Mouse (Mus musculus): Measurements from ENCODE around the gene Nup155. TPM values are rescaled to one million over a fixed set of nuclear protein-coding genes. Genes with fewer than 3 reads are reported as not detected.
A peak's percentile ranks its signal among the peaks of the same experiment; 100 is the strongest.
"Not testable (repeated sequence)": the region's sequence is repeated elsewhere in the genome, so short reads cannot be mapped to it uniquely, and the experiment has no call there.

Nup155 gene
- 10 to 100 TPM; 17.4 to 18.9 TPM for total RNA-seq (2021)

DNA sequence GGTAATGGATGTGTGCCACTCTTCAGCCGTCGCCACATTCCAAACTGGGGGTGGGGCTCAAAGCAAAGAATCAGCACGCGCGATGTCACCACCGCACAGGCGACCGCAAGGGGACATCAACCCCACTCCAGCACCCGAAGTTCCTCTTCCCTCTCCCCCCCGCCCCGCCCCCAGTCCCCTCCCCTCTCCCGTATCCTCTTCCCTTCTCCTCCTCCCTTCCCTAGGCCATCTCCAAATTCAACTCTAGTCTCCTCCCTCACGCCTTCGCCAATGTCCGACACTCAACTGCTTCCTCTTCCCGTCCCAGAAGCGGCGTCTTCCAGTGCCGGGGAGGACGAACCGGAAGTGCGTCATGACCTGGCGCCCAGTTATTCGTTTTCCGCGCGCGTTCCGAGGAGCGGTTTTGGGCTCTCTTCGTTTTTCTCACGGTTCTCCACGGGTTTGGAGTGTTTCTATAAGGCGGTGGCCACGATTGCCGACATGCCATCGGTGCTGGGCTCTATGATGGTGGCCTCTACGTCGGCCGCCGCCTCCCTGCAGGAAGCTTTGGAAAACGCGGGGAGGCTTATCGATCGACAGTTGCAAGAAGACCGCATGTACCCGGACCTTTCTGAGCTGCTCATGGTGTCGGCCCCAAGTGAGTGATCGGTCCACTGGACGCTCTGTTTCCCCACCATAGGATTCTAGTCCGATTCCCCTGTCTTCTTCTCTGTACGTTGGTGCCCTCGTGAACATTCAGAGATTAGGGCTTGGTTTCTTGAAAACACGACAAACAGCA lies at the start of gene Nup155:
TSS of gene Nup155 (plus strand) at position 308 of the 778 bp plus-strand sequence.
- DNase-seq, result peak; percentile 93 to 94

DNA sequence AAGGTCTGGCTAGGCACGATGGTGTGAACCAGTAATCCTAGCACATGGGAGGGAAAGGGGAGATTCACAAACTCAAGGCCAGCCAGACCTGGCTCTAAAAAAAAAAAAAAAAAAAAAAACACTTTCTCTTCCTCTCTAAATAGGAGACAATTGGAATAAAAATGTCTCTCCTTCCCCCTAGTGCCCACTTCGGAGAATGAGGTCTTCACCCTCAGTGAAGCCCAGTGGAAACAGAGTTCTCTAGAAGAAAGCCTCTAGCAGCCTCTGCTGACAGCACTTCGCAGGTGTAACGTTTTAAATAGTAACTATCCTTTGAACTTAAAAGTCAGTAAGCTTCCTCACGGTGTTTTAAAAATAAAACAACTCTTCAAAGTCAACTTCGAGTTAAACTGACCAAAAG lies 43.9 kb upstream of the Nup155 start:
- no peak for DNase-seq

DNA sequence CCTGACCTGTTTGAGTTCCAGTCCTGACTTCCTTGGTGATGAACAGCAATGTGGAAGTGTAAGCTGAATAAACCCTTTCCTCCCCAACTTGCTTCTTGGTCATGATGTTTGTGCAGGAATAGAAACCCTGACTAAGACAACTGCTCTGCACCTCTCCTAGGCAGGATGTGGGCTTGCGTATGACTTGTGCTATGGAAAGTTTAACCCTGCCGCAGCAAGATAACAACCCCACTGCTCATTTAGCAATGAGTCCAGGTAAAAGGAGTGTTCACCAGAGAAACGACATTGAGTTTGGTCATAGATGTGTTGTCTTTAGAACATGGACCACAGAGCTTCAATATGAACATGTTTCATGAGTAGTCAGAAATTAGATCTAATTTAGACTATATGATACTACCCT lies 35.9 kb upstream of the Nup155 start:
- DNase-seq, result not testable (repeated sequence)

DNA sequence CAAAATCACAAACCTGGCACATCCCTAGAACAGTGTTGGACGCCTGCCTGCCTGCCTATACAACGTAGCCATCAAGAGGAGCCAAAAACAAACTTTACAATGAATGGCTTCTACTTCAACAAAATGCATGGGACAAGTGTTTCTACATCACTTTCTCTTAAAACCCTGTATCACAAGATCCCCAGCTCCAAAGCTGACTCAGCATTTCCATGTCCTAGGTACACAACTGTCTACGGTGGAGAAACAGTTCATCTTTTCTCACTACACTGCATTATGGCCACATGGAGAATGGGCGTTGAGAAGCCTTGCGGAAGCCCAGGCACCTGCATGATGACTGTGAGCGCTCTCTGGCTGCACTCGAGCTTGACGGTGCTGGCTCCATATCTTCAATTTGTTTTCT lies 26.9 kb upstream of the Nup155 start:
- DNase-seq, result no peak

DNA sequence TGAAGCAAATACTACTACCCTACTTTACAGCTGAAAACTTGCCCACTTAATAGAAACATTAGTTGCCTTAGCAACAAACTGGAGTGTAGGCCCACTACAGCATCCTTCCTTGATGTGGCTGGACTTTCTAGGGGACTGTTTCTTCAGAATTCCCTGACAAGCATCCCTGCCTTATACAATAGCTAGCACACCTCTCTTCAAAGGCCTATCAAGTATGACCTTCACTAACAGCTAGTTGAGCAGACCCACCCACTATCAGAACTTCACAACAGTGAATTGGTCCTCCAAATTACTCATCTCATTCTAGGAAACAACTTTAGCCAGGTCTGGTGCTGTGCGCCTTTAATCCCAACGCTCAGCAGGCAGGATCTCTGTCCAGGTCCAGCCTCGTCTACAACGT lies 21.8 kb upstream of the Nup155 start:
- no peak for DNase-seq

DNA sequence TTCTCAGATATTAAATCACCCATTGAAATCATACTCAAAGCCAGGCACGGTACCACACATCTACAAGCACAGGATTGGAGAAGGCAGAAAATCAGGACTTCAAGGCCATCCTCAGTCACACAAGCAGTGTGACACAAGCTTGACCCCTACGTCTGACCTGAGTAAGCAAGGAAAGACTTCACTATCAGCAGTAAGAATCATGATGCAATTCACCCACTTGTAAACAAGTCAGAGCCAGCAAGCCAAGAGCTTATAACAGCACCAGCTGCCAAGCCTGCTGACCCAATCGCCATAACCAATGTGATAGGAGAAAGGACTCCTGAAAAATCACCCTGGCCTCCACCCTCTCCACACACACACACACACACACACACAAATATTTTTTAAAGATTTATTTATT lies 20.4 kb upstream of the Nup155 start:
- no peak for DNase-seq

DNA sequence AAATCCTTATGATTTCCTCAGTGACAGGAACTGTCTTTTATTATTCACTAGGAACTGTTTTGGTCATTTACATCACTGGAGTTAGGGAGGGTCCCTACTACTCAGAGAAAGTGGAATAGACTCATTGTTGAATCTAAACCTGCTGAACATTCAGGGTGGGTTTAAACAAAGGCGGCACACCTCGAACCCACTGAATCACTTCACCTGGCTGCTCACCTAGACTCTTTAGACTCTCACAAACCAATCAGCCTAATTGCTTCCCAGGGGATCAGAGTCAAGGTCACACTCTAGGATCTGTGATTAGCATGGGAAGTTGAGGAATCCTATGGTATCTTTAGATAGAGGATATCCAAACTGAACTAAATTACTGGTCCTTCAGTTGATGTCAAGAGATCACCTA lies 18.4 kb upstream of the Nup155 start:
- DNase-seq, result no peak

DNA sequence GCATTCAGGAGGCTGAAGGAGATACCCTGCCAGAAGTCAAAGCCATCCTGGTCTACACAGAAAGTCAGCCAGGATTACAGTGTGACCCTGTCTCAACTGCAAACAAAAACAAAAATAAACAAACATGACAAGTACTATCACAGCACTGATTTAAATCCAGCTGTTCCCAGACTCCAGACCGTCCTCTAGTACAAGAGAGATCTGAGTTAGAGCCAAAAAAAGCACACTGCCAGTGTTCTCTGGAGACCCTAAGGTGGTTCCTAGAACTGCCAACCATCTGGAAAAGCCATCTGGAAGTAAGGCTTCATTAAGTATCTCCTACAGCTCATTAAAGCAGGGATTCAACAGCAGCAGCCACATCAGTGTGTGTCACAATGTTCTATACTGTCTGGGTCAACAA lies 16.4 kb upstream of the Nup155 start:
- not testable (repeated sequence) for DNase-seq

DNA sequence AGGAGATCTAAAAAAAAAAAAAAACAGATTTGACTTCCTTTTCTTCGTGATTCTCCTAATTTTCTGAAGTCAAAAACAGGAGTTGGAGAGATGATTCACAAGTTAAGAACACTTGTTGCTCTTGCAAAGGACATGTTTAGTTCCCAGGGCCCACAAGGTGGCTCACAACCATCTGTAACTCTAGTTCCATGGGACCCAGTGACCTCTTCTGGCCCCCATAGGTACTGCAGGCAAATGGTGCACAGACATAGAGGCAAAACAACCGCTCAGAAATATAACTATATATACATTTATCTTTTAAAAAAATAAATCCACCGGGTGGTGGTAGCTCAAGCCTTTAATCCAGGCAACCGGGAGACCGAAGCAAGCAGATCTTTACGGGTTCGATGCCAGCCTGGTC lies 11.2 kb upstream of the Nup155 start:
- no peak for DNase-seq

DNA sequence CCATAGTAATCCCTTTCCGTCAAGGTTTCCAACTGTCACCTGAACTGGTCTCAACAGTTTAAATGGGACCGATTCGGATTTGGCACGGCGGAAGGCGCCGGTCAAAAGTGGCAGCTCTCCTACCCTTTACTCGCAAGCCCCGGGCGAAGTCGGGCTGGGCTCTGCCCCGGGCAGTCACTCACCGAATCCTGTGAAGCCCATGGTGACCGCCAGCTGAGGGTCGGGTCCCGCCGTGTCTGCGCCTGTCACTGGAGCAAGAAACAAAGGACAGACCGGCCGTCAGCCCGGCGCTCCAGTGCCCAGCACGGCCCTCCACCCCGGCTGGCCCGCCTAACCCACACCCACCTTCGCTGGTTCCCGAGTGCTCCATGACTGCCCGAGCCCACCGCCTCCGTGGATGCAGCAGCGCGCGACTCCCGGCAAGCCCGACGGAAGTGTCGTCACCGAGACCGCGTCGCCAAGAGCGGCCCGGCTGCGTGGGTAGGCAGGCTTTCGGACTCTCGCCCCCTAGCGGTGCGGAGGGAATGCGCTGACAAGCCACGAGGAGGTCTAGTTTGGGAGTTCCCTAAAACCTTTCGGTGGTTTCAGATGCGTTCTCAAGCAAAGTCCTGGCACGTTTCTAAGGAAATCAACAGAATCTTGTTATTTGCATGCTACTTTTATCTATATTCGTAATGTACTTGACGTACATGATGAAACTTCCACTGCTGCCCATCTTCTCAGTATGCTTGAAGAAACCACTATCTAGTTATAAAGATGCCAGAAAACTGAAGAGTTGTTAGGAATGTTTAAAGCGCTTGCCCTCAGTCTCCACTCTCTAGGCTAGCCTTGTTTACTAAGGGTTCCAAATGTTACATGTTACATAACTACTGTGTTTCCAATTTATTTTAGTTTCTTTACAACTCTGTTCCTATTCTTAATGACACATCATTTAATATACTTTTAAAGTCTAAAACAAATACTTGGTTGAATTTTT lies 10.0 kb upstream of the Nup155 start, which contains the start of gene Wdr70:
TSS of gene Wdr70 (minus strand) at position 436 of the 976 bp plus-strand sequence.
- DNase-seq, result peak; percentile 97 to 98

DNA sequence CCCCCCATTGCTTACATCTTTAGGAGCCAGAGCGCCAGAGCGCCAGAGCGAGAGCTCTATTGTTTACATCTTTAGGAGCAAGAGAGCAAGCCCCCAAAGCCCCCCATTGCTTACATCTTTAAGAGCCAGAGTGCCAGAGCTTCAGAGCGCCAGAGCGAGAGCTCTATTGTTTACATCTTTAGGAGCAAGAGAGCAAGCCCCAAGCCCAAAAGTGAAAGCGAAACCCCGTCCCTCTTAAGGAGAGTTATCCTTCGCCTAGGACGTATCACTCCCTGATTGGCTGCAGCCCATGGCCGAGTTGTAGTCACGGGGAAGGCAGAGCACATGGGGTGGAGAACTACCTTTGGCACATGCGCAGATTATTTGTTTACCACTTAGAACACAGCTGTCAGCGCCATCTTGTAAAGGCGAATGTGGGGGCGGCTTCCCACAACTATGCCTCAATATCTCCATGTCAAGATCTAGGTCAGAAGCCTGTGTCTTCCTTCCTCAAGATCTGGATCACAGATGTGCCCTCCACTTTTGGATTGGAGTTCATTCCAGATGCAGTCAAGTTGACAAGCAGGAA lies 7.0 kb upstream of the Nup155 start:
- DNase-seq, result not testable (repeated sequence)

DNA sequence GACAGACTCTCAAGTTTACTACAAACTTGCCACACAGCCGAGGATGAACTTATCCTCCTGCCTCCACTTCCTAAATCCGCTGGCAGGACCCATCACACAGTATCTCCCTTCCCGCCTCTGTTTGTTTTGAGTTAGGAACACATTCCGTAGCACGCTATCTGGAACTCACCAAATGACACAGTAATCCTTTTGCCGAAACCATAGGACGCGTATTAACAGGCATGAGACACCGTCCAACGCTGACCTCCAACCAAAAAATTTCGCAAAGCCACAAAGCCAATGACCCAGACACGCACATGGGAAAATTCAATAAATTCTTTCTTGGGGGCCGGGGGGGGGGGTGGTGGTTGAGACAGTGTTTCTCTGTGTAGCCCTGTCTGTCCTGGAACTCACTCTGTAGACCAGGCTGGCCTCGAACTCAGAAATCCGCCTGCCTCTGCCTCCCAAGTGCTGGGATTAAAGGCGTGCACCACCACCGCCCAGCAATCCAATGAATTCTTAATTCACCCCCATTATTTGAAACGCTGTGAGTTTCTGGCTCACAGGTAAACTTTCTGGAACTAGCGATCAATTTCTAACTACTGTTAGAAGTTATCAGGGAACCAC lies 610 bp upstream of the Nup155 start:
- no peak for DNase-seq

DNA sequence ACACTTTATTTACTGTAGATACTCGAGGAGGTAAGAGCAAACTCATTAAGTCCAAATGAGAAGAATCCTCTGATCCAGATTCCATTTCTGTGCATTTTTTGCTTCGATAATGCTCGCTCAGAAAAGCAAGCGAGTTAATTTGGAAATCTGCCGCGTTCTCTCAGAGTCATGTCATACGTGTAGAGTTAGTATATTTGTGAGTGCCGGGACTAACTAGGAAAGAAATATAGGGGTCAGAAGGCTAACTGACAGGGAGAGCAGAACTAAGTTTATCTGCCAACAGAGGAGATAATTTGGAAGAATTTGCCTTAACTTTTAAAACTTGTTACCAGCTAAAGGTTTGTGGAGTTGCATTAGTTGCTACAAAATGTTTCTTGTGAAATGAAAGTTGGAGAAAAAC lies 709 bp downstream of the Nup155 start:
- DNase-seq, result no peak

DNA sequence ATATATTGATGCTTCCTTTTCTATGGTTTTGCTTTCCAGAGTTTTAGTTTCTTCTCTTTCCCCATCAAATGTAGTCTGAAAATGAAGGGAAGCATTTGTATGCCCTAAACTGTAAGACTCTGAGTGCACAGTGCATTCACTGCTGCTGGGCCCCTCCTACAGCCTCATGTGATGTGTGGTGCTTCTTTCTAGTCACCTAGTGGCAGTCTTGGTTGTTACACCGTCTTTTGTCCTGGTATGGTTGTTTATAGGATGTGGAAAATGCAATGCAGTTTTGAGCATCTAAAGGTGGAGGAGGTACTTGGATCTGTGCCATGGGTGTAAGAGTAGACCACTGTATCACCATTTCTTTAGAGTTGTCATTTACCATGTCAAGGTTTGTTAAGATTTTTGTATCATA lies 20.2 kb downstream of the Nup155 start:
- no peak for DNase-seq

DNA sequence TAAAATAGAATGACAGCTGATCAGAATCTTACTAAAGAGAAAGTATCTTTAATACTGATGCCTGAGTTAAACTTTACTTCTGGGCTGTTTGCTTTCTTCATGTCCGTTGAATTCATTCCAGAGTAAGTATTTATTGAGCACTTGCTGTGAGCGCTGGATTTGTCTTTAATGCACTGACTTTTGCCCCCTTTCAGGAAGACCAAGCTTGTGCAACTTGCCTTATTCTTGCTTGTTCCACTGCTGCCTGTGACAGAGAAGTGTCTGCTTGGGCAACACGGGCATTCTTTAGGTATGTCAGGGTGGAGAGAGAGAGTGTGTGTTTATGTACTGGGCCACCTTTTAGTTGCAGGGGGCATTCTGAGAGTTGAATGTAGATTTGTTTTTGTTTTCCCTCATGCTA lies 22.2 kb downstream of the Nup155 start:
- DNase-seq, result no peak

DNA sequence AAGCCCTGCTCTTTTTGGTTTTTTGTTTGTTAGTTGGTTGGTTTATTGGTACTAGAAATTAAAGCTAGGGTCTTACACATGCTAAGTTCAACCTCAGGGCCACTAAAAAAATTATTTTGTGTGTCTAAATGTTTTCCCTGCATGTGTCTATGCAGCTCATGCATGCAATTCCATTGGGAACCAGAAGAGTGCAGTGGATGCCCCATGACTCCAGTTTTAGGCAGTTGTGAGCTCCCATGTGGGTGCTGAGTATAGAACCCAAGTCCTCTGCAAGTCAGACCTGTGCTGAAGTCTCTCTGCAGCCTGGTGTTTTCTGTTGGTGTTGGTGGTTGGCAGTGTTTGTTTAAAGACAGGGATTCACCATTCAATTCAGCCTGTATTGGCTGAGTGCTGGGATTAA lies 22.7 kb downstream of the Nup155 start:
- no peak for DNase-seq

DNA sequence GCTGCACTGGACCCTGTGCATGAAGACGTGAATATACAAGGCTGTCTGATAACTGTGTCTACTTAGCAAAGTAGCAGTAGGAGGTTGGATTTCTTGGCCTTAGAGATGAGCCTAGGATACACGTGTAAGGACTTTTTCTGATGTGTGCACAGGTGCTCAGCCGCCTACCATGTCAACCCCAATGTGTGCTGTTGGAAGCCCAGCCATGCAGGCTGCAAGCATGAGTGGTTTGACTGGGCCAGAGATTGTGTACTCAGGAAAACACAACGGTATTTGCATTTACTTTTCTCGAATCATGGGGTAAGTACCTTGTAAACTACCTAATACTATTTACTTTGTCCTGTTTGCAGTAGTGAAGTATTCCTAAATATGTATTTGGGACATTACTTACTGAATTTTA lies 26.5 kb downstream of the Nup155 start:
- no peak for DNase-seq

DNA sequence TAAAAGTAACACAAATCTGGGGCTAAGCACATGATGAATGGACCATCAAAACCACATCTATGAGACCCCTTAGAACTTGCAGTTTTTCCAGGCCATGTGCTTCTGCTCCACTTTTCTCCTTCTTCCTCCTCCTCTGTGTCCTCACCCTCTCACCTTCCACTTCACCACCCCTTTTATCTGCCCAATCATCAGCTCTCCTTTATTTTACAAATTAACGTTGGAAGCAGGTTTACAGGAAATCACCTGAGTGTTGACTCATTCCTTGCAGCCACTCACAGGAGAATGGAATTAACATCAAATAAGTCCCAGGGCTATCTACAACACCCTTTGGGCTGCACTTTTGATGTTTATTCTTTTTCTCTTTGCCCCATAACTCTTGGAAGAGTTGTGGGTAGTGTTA lies 52.8 kb downstream of the Nup155 start:
- DNase-seq, result no peak

DNA sequence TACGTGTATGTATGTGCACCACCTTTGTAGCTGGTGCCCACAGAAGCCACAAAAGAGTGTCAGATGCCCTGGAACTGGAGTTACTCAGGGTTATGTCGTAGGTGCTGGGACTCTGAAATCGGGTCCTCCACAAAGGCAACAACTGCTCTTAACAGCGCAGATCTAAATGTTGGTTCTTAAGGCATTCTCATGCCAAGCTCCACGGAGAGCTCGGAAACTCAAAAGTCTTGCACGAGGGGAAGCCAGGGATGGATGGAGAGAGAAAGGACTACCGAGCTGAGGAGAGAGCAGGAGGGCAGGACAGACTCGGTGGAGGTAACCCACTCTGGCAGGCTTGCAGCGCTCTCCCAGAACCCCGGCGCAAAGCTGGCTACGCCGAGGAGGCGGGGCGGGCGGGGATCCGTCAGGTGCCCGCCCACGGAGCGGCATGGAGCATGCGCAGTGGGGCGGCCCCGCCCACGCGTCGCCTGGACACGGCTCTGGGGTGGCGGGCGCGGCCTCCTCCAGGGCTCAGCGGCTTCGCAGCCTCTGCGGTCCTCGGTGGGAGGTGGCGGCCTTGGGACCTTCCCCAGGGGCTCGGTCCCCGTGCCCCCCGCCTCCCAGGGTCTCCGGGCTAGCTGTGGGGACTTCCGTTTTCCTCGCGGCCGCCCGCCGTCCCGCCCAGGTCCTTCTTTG lies 59.7 kb downstream of the Nup155 start, which contains the start of gene Cplane1:
TSS of gene Cplane1 (plus strand) at position 516 of the 675 bp plus-strand sequence.
- DNase-seq, result peak; percentile 90 to 93

DNA sequence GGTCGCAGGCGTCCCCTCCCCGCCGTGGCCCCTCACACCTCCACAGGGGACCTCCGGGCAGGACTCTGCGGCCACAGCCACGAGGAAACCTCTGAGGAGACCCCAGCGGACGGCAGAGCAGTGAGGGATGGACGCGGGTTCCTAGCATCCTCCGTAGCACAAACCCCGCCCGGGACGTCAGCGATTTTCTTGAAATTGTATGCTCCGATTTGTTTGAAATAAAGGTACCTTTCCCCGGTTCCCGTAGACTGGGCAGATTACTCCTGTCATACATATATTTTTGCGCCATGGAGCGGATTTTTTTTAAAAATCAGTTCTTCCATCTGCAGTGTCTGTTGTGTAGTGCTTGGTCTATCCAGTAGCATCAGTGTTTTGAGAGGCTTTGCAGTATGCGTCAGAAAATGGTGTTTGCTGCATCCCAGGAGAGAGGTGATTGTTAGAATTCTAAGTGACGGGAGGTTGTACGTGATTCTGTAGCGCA lies 60.2 kb downstream of the Nup155 start:
- no peak for DNase-seq

DNA sequence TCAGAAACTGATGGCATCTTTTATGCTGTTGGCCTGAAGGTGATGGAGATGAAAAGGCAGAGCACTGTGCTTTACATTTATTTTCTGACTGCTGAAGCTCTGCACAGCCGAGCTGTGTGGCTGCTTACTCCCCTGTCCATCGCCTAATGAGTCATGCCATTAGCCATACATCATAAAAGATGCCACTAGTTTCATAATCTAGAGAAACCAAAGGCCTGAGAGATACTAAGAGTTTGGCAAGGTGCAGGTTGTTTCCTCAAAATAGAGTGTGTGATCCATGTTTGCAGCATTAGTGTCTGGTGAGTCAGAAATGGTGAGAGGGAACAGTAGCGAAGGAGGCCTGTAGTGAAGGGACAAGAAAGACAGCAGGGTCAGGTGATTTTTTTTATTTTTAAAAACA lies 80.5 kb downstream of the Nup155 start:
- no peak for DNase-seq

DNA sequence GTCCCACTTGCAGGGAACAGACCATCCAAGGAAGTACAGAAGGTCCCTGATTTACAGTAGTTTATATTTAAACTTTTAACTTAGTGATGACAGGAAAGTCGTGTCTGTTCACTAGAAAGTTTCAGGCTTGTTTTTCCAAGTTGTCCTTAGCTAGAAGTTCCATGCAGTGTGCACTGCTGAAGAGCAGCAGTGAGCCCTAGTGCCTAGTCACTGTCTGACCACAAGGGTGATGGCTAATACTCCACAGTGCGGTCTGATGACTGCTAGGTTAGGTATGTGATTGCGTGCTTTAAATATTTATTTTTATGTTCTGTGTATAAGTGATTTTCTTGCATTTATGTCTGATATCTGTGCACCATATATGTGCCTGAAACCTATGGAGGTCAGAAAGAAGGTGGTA lies 81.4 kb downstream of the Nup155 start:
- DNase-seq, result no peak
